Mouse (Mus musculus) embryonic fibroblast, embryonic 13.5 days (primary cell): ENCODE results near the gene Orai3.

Experiments
- CTCF ChIP-seq: IDR thresholded peaks from 2 replicates; pipeline ENCODE4 v1.5.1; 2011; ENCODE audit warnings: mild to moderate bottlenecking, control low read depth, low read length, moderate library complexity, borderline replicate concordance; ENCODE audit not compliant: insufficient read depth
- POLR2A ChIP-seq: IDR thresholded peaks from 2 replicates; pipeline ENCODE4 v1.6.1; 2011; ENCODE audit warnings: low read depth, mild to moderate bottlenecking, control low read depth, low read length, moderate library complexity

- TF ChIP-seq POLR2A, result no peak
- no peak for TF ChIP-seq CTCF
Measured at GRCm38 (mm10) chr7:127817053-127817452, 47.4 kb downstream of the Orai3 start.
